Mouse (Mus musculus): ENCODE measurements at regions not wholly inside any gene's neighbourhood (a gene's known extent, or its start where the extent isn't known, plus 50 kb on each side); places are given as distances from the start of the nearest gene placed in this dataset.

DNA sequence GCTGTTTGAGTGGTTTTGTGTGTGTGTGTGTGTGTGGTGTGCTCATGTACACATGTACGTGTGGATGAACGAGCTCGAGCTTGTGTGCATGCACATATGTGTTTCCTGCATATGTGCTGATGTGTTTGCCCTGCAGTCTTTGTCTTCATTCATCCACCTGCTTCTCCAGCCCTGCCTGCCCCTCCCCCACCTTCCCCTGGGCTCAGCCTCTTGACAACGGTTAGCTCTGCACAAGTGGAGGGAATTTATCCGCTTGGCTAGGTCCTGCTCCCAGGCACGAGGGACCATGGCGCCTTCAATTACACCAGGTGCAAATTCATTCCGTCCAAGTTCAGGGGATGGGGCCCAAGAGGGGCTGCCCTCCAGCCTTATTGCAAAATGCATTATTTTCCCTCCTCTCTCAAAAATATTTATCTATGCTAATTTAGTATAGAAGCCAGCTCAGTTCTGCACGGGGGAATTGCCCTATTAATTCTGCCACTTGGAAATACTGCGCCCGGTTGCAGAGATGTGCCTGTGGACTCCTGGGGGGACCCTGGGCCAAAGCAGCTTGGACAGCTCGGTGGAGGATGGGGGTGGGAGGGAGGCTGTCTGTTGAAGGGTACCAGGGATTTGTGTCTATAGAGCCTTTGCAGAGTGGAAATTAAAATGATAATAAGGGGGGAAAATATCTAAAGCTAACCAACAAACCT, 111.1 kb downstream of the Tpra1 start:
- Histone ChIP-seq H3K27ac (ENCODE audit: control insufficient read depth, low read depth, low read length) (no peak overlapping the region), H3K4me1 (ENCODE audit: control insufficient read depth in 1 of 2, insufficient read depth in 2 of 2, low read length in 2 of 2) (no peaks in the 10 kb centered on the region), H3K79me2 (ENCODE audit: control insufficient read depth, insufficient read depth, low read length, poor library complexity) (no peaks in the 10 kb centered on the region), H3K9me3 (replicated peaks; ENCODE audit: insufficient read depth, low read length) (no peaks in the 10 kb centered on the region), H3K36me3 (ENCODE audit: control insufficient read depth in 1 of 2, insufficient read depth in 2 of 2, low read length in 2 of 2) (no peaks in the 10 kb centered on the region), H3K9ac (ENCODE audit: control insufficient read depth, low read depth, low read length, poor library complexity, severe bottlenecking) (no peak overlapping the region), H3K4me3 (ENCODE audit: control insufficient read depth in 1 of 2, insufficient read depth in 1 of 2, low read depth in 2 of 2, low read length in 2 of 2) (no peak overlapping the region), H3K27me3 (ENCODE audit: control insufficient read depth in 1 of 2, insufficient read depth in 2 of 2, low read length in 2 of 2) (peaks cover 3 to 5% of the 10 kb centered on the region in 2 experiments; a peak in 3 of 4 replicates)
- TF ChIP-seq SIN3A (IDR thresholded peaks at IDR 0.05; ENCODE audit: low read length) (no peak), USF1 (IDR thresholded peaks at IDR 0.05; ENCODE audit: low read depth, low read length) (no peak), CTCF (IDR thresholded peaks at IDR 0.05 in 2 of 3, conservative IDR thresholded peaks at IDR 0.05 in 1 of 3; ENCODE audit: control insufficient read depth in 1 of 3, insufficient read depth in 1 of 3, low read depth in 2 of 3, low read length in 3 of 3, poor library complexity in 1 of 3, severe bottlenecking in 1 of 3) (no peak), POLR2AphosphoS2 (IDR thresholded peaks at IDR 0.05; ENCODE audit: low read length) (no peak), TAL1 (IDR thresholded peaks at IDR 0.05; ENCODE audit: low read length) (no peak), RAD21 (IDR thresholded peaks at IDR 0.05; ENCODE audit: low read depth, low read length) (no peak), RCOR1 (IDR thresholded peaks at IDR 0.05; ENCODE audit: low read depth, low read length) (no peak), SMC3 (IDR thresholded peaks at IDR 0.05; ENCODE audit: low read depth, low read length) (no peak), POLR2AphosphoS5 (IDR thresholded peaks at IDR 0.05; ENCODE audit: borderline replicate concordance, low read depth, low read length) (no peak)
- DNase-seq (ENCODE audit: low read depth, low spot score): no peak

DNA sequence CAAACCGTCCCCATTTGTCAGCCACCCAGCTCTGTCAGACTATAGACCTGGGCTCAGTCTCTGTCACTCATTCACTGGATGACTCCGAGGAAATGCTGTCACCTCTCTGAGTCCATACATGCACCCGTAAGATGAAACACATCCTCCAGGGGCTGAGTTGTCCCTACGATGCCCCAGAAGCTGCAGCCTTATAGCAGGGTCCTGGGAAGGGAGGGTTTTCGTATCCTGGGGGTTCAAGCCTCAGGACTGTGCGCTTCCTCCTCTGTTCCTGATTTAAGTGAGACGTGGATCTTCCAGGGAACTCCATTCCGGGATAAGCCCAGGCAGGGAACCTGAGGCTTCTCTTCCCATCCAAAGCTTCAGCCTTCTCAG, 111.6 kb downstream of the Tpra1 start:
- Histone ChIP-seq H3K9me3 (replicated peaks; ENCODE audit: insufficient read depth, low read length) (no peaks in the 10 kb centered on the region), H3K4me3 (ENCODE audit: control insufficient read depth in 1 of 2, insufficient read depth in 1 of 2, low read depth in 2 of 2, low read length in 2 of 2) (no peak overlapping the region), H3K9ac (ENCODE audit: control insufficient read depth, low read depth, low read length, poor library complexity, severe bottlenecking) (no peak overlapping the region), H3K36me3 (ENCODE audit: control insufficient read depth in 1 of 2, insufficient read depth in 2 of 2, low read length in 2 of 2) (no peaks in the 10 kb centered on the region), H3K4me1 (ENCODE audit: control insufficient read depth in 1 of 2, insufficient read depth in 2 of 2, low read length in 2 of 2) (no peaks in the 10 kb centered on the region), H3K27ac (ENCODE audit: control insufficient read depth, low read depth, low read length) (no peak overlapping the region), H3K79me2 (ENCODE audit: control insufficient read depth, insufficient read depth, low read length, poor library complexity) (no peaks in the 10 kb centered on the region), H3K27me3 (ENCODE audit: control insufficient read depth in 1 of 2, insufficient read depth in 2 of 2, low read length in 2 of 2) (peaks cover 3 to 5% of the 10 kb centered on the region in 2 experiments; a peak in 3 of 4 replicates)
- no peak for DNase-seq (ENCODE audit: low read depth, low spot score)
- no peak for TF ChIP-seq SMC3 (IDR thresholded peaks at IDR 0.05; ENCODE audit: low read depth, low read length)
- no peak for TF ChIP-seq NRF1 (IDR thresholded peaks at IDR 0.05; ENCODE audit: insufficient read depth, low read depth, low read length, poor library complexity, severe bottlenecking)
- no peak for TF ChIP-seq USF2 (IDR thresholded peaks at IDR 0.05; ENCODE audit: borderline replicate concordance in 1 of 2, insufficient read depth in 1 of 2, low read depth in 1 of 2, low read length in 2 of 2)
- TF ChIP-seq TAL1 (IDR thresholded peaks at IDR 0.05; ENCODE audit: low read length): no peak
- no peak for TF ChIP-seq MEF2A (IDR thresholded peaks at IDR 0.05; ENCODE audit: extremely low read depth, insufficient replicate concordance, low read depth, low read length, poor library complexity, severe bottlenecking)
- TF ChIP-seq NELFE (IDR thresholded peaks at IDR 0.05; ENCODE audit: low read depth, low read length): no peak
- no peak for TF ChIP-seq USF1 (IDR thresholded peaks at IDR 0.05; ENCODE audit: low read depth, low read length)
- no peak for TF ChIP-seq ZKSCAN1 (IDR thresholded peaks at IDR 0.05; ENCODE audit: low read depth, low read length)
- TF ChIP-seq CHD2 (IDR thresholded peaks at IDR 0.05; ENCODE audit: low read length): no peak
- TF ChIP-seq MAX (IDR thresholded peaks at IDR 0.05; ENCODE audit: low read length): no peak
- no peak for TF ChIP-seq ZNF384 (IDR thresholded peaks at IDR 0.05; ENCODE audit: low read depth, low read length)
- no peak for TF ChIP-seq GABPA (IDR thresholded peaks at IDR 0.05; ENCODE audit: low read depth, low read length)
- no peak for TF ChIP-seq POLR2A (IDR thresholded peaks at IDR 0.05; ENCODE audit: control insufficient read depth in 1 of 2, insufficient read depth in 1 of 2, low read depth in 1 of 2, low read length in 2 of 2, poor library complexity in 1 of 2)
- TF ChIP-seq SIN3A (IDR thresholded peaks at IDR 0.05; ENCODE audit: low read length): no peak
- no peak for TF ChIP-seq ZMIZ1 (IDR thresholded peaks at IDR 0.05; ENCODE audit: low read depth, low read length)
- no peak for TF ChIP-seq TCF12 (IDR thresholded peaks at IDR 0.05; ENCODE audit: low read depth, low read length)
- TF ChIP-seq KAT2A (conservative IDR thresholded peaks at IDR 0.05; ENCODE audit: low read depth, low read length): no peak
- no peak for TF ChIP-seq EP300 (IDR thresholded peaks at IDR 0.05; ENCODE audit: low read depth in 1 of 2, low read length in 2 of 2)
- TF ChIP-seq HCFC1 (IDR thresholded peaks at IDR 0.05; ENCODE audit: low read depth, low read length): no peak
- TF ChIP-seq MXI1 (IDR thresholded peaks at IDR 0.05; ENCODE audit: low read depth, low read length): no peak

Data from MEL (cell line).